Mouse (Mus musculus): ENCODE measurements around the gene Naa15.

Naa15 gene
- long read RNA-seq, experiment 1, full-length matches to known transcripts = 1 of 13 reads
- long read RNA-seq, experiment 1, partial matches to known transcripts = 7 of 13 reads
- long read RNA-seq, experiment 1, other reads (novel, unspliced or antisense) = 5 of 13 reads
- long read RNA-seq, experiment 2, partial matches to known transcripts = 15 of 18 reads
- long read RNA-seq, experiment 2, other reads (novel, unspliced or antisense) = 3 of 18 reads

DNA sequence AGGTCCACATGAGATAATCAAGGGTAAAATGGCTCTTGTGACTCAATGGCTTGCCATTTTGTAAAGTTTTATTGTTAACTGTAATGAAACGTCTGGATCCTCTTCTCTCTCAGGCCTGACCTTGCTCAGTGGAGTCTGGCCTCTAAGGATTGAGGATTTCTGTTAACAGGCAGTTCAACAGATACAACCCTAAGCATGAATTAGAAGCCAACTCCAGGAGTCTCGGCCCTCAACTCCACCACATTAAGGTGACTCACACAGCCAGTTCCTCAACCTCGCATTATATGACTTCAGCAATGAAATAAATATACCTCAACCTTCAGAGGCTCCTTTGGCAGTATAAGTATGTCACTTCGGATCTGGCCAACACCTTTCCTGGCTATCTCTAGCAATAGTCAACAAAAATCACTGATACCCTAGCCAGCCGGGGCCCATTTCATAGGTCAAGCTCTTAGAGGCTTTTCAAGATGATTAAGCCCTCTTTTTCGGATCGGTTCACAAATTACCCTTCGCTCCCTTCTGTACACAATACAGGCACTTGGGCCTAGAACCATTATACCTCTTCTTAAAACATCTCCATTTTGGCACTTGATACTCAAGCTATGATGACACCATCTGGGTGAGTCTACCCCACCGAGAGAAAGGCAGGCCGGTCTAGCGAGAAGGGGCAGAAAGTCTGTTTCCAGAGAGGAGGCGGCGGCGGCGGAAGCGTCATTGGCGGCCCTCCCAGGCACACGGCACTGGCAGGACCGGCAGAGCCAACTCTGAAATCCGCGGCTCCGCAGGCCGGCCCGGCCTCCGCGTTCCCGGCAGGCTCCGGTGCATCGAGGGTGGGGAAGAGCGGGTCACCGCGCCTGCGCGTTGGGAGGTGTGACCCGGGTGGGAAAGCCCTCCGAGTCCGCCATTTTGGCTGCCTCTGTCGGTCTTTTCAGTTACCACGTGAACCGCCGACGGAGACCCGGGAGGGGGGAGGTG is at the start of gene Naa15:
Naa15 (plus strand) TSS at position 51 of the 975 bp plus-strand sequence.
- intact Hi-C loops (cut with DNase I) = no loop called here

GRCm38 (mm10) chr3:51365517-51365882 is 49.4 kb upstream of the Naa15 start:
- intact Hi-C loops (cut with DNase I) = loop anchor here (5.0 kb wide), 1 partner anchor 133 kb away; no protein-coding TSS in a partner anchor

GRCm38 (mm10) chr3:51366926-51367325 is 48.0 kb upstream of the Naa15 start:
- intact Hi-C loops (cut with DNase I) = loop anchor here (5.0 kb wide), 1 partner anchor 135 kb away; no protein-coding TSS in a partner anchor

GRCm38 (mm10) chr3:51368011-51368410 is 46.9 kb upstream of the Naa15 start:
- intact Hi-C loops (cut with DNase I) = loop anchor here (5.0 kb wide), 1 partner anchor 136 kb away; no protein-coding TSS in a partner anchor

- intact Hi-C loops (cut with DNase I) = no loop called here
Observed at GRCm38 (mm10) chr3:51371826-51372225, 43.1 kb upstream of the Naa15 start.

DNA sequence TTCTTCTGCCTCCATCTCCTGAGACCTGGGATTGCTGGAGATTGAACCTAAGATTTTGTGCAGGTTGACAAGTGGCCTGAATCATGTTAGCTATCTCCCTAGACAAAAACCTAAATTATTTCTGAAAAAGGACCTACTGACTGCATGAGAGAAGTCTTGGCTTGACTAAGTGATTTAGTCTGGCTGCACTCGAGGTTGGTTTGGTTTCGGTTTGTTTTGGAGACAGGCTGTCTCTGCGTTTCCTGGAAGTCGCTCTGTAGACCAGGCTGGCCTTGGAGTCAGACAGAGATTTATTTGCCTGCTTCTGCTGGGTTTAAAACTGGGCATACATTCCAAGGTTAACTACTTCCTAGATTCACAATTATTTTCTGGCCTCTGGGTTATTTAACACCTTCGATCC is 42.1 kb upstream of the Naa15 start:
- intact Hi-C loops (cut with DNase I) = no loop called here

- intact Hi-C loops (cut with DNase I) = no loop called here
Observed at GRCm38 (mm10) chr3:51373544-51373943, 41.4 kb upstream of the Naa15 start.

- intact Hi-C loops (cut with DNase I) = loop anchor here (2.0 kb wide), 1 partner anchor 33 kb away; the partner anchor contains the start of gene Ndufc1
Observed at GRCm38 (mm10) chr3:51375307-51376265, 39.4 kb upstream of the Naa15 start.

GRCm38 (mm10) chr3:51377878-51378664 is 36.9 kb upstream of the Naa15 start:
- intact Hi-C loops (cut with DNase I) = no loop called here

DNA sequence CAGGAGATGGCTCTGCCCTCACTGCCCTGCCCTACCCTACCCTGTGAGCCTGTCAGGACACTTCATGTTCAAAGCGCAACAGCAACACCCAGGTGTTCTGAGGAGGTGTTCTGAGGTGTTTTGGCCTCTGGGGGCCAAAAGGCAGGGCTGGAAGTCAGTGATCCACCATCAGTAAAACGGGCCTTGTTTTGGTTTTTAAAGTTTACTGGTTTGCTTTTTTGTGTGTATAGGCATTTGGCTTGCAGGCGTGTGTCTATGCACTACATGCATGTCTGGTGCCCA is 36.3 kb upstream of the Naa15 start:
- intact Hi-C loops (cut with DNase I) = no loop called here

GRCm38 (mm10) chr3:51379786-51380659 is 34.9 kb upstream of the Naa15 start:
- intact Hi-C loops (cut with DNase I) = no loop called here

DNA sequence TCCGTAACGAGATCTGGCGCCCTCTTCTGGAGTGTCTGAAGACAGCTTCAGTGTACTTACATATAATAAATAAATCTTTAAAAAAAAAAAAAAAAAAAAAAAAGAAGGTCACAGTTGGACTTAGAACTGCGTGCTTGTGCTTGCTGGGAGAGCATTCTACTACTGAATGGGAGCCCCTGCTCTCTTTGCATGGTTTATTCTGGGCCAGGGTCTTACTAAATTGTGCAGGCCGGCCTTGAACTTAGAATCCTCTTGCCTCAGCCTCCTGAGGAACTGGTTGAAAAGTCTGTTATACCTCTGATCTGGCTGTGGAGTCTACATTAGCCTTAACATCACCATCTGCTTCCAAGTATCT is 34.3 kb upstream of the Naa15 start:
- intact Hi-C loops (cut with DNase I) = no loop called here

DNA sequence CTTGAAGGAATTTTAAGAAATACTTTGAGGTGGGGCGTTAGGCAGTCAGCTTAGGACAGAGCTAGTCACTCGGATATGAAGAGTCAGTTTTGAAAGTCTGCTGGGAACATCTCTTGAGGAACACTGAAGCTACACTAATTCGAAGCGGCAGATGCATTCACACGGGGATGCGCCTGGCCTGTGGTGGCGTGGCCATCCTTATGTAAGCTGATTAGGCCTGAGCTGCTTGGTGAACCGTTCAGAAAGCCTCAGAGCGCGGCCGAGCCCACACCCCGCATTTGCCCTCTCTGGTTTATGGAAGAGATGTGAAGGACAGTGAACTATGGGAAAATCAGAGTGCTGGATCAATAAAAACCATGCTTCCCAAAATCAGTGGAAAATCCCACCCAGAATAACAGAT is 31.5 kb upstream of the Naa15 start:
- intact Hi-C loops (cut with DNase I) = no loop called here

DNA sequence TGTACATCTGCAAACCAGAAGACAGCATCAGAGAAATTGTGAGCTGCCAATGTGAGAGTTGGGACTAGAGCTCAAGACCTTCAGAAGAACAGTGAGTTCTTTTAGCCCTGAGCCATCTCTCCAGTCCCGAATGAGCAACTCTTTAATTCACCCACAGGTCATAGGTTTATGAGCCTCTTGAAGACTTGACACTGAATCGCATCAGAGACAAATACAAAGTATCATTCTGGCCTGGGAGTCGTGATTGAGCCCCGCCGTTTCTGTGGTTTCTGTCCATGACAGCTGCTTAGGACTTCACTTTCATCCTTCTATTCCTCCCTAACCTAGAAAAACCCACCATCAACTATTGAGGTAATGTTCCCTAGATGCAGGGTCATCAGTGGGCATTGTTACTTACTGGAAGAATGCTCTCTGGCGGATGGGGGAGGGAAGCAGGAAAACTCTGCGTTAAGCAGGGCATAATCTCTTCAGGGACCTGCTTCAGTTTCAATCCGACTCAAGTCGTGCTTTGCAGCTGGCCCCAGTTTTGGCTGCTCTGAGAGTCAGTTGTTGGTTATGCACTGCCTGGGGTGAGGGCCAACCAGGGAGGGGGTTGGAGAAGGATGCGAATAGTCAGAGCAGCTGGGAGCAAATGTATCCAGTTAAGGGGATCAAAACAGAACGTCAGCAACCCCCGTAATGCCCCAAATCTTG is 28.4 kb upstream of the Naa15 start:
- intact Hi-C loops (cut with DNase I) = no loop called here

GRCm38 (mm10) chr3:51387134-51387451 is 27.9 kb upstream of the Naa15 start:
- intact Hi-C loops (cut with DNase I) = no loop called here

DNA sequence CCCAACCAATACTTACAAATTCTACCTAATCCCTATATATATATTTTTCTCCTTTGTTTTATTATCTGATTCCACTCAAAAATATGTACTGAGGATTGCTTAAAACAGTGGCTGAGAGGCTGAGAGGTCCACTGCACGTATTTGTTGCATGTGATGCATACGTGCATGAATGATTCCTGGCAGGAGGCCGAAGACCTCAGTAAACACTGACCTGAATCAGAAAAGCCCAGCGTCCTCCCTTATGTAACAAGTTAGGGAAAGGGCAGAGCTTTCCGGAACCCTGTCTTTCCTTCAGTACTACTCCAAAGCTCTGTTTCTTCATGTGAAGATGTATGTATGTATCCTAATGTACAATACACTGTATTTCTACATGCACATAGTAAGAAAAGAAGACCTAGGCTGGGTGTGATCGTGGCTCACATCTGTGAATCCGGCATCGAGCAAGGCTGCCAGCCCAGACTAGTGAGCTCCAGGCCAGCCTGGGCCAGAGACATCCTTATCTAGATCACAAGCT is 27.0 kb upstream of the Naa15 start:
- intact Hi-C loops (cut with DNase I) = no loop called here

- intact Hi-C loops (cut with DNase I) = no loop called here
Observed at GRCm38 (mm10) chr3:51388904-51389303, 26.0 kb upstream of the Naa15 start.

- intact Hi-C loops (cut with DNase I) = no loop called here
Observed at GRCm38 (mm10) chr3:51391095-51391494, 23.9 kb upstream of the Naa15 start.

DNA sequence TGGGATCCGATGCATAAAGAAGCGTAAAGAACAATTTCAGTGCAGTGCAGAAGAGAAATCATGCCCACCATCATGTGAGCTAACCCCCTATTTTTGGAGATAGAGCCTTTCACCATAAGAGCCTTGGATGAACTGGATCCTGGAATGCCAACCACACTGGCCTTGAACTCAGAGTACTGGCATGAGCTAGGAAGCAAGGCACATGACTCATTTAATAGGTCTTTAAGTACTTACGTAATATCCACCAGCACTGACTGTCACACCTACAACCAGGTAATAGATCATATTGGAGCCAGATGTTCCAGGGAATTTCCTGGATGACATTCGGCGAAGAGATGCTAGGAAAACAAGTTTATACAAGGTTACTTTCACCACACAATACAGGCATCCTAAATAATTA is 23.4 kb upstream of the Naa15 start:
- intact Hi-C loops (cut with DNase I) = no loop called here
